Mouse (Mus musculus): Measurements from ENCODE around the gene Adam12.

GRCm38 (mm10) chr7:133889986-133890385, 342.0 kb downstream of the Adam12 start:
- TF ChIP-seq POLR2A (IDR thresholded peaks at IDR 0.05; ENCODE audit: low read depth, low read length) (no peak), CTCF (conservative IDR thresholded peaks at IDR 0.05; ENCODE audit: insufficient read depth, insufficient read length, low read depth, low read length) (no peak)
